Mouse (Mus musculus) neural tube, embryonic 15.5 days (tissue): ENCODE measurements around the gene Ikbke. TPM values are rescaled to one million over a fixed set of nuclear protein-coding genes. Genes with fewer than 3 reads are reported as not detected.

Source experiments
- ATAC-seq: fragments of 200-750 bp; cut with Nextera tagmentation; 2 replicates; pipeline ENCODE4 v1.8.0; 2017; ENCODE audit warnings: mild to moderate bottlenecking, moderate TSS enrichment, moderate library complexity; ENCODE audit not compliant: low FRiP score
- H3K27ac ChIP-seq: fragments of 300-500 bp; sonication (generic); replicated peaks from 2 replicates; pipeline ENCODE4 v1.5.1; 2015; ENCODE audit warnings: mild to moderate bottlenecking, inconsistent platforms
- H3K27me3 ChIP-seq: fragments of 300-500 bp; sonication (generic); replicated peaks from 2 replicates; pipeline ENCODE4 v1.6.1; 2015; ENCODE audit warnings: inconsistent platforms
- H3K36me3 ChIP-seq: fragments of 300-500 bp; sonication (generic); 2 replicates; pipeline ENCODE4 v1.6.1; 2015; ENCODE audit warnings: inconsistent platforms
- H3K4me1 ChIP-seq: fragments of 300-500 bp; sonication (generic); 2 replicates; pipeline ENCODE4 v1.6.1; 2015; ENCODE audit warnings: inconsistent platforms
- H3K4me2 ChIP-seq: fragments of 300-500 bp; sonication (generic); 2 replicates; pipeline ENCODE4 v1.6.1; 2015; ENCODE audit warnings: inconsistent platforms, mild to moderate bottlenecking, moderate library complexity
- H3K4me3 ChIP-seq: fragments of 300-500 bp; sonication (generic); replicated peaks from 2 replicates; pipeline ENCODE4 v1.5.1; 2015; ENCODE audit warnings: mild to moderate bottlenecking, inconsistent platforms
- H3K9ac ChIP-seq: fragments of 300-500 bp; sonication (generic); replicated peaks from 2 replicates; pipeline ENCODE4 v1.6.1; 2015; ENCODE audit warnings: mild to moderate bottlenecking, inconsistent platforms
- H3K9me3 ChIP-seq: fragments of 300-500 bp; sonication (generic); replicated peaks from 2 replicates; pipeline ENCODE4 v1.6.1; 2016; ENCODE audit warnings: inconsistent platforms
- WGBS: fragments of 180-500 bp; shearing (Covaris S2); methylation state at CpG from one replicate; pipeline ENCODE4 v1.1.7; 2015; ENCODE audit warnings: mixed read lengths; 5-methylcytosine and 5-hydroxymethylcytosine counted together
- polyA plus RNA-seq: library from polyadenylated mRNA; unstranded; fragments of >200 nt; fragmentation: Nextera tagmentation; extraction: Ambion mirVana; gene quantifications from 2 replicates; pipeline ENCODE4 v1.2.1, GENCODE M21; 2015

Gene Ikbke
- polyA plus RNA-seq, 1 experiment from 2014 or later: 0.88 TPM

GRCm38 (mm10) chr1:131228659-131229058 is 50.7 kb downstream of the Ikbke start:
- ATAC-seq: no peak
- no peaks in the 10 kb centered on the region for H3K36me3 ChIP-seq
- WGBS: 90% methylated on average over 5 of the region's 5 CpGs

DNA sequence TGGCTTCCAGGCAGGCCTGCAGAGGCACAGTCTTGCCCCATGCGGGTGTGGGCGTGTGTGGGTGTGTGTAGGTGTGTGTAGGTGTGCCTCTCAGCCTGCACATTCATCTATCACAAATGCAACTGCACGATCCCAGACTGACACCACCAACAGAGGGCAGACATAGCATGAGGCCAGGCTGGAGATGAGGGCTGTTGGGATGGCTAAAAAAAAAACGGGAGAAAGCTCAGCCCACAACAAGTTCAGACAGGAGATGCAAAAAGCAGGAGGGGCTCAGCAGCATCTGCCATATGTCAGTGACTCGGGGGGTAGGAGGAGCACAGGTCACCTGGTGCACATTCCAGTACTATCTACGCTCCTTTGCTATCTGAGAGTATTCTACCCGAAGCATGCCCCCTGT is 51.2 kb downstream of the Ikbke start:
- H3K9me3 ChIP-seq: no peaks in the 10 kb centered on the region
- ATAC-seq: no peak
- no peaks in the 10 kb centered on the region for H3K36me3 ChIP-seq
- no peaks in the 10 kb centered on the region for H3K27me3 ChIP-seq
- no peak overlapping the region for H3K27ac ChIP-seq
- no peak overlapping the region for H3K4me3 ChIP-seq
- H3K9ac ChIP-seq: no peak overlapping the region
- no peak overlapping the region for H3K4me2 ChIP-seq
- WGBS: 69% methylated on average over 7 of the region's 7 CpGs
- peaks cover 4% of the 10 kb centered on the region; the same call in 1 of the 2 replicates for H3K4me1 ChIP-seq

More at GRCm38 (mm10) chr1:131228659-131229058, 50.7 kb downstream of the Ikbke start:
- Histone ChIP-seq H3K4me1 (peaks cover 4% of the 10 kb centered on the region; the same call in 1 of the 2 replicates), H3K27ac (no peak overlapping the region), H3K4me2 (no peak overlapping the region), H3K9ac (no peak overlapping the region), H3K4me3 (no peak overlapping the region), H3K9me3 (no peaks in the 10 kb centered on the region), H3K27me3 (no peaks in the 10 kb centered on the region)

DNA sequence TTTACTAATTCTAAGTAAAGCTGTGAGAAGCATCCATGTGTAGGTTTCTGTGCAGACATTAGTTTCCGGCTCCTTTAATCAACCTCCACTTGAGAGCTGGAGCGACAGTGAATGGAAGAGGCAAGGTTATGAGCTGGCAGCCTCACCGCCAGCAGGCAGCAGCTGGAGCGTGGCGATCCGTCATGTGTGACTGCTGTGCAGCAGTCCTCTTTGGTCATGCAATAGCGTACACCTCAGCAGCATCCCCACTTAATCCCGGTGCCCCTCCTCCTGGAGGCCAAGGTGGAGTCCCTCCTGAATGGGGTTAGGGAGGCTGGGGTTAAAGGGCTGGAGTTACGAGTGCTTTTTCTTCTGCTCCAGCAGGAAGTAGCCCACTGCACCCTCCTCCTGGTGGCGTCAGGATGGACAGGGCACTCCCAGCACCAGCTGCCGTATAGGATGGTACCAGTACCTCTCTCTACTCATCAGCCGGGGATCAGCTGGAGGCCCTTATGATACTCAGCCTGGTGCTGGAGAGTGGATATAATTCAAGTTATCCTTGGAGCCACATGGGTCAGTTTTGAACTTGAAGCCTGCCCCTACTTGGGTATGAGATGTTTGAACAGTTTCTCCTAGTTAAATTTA is 54.4 kb downstream of the Ikbke start:
- H3K9ac ChIP-seq: no peak overlapping the region
- H3K4me1 ChIP-seq: peaks cover 4% of the 10 kb centered on the region; the same call in 1 of the 2 replicates
- no peak overlapping the region for H3K4me2 ChIP-seq
- no peak overlapping the region for H3K4me3 ChIP-seq
- no peaks in the 10 kb centered on the region for H3K9me3 ChIP-seq
- H3K27ac ChIP-seq: no peak overlapping the region
- ATAC-seq: no peak
- no peaks in the 10 kb centered on the region for H3K36me3 ChIP-seq
- 56% methylated on average over 12 of the region's 12 CpGs for WGBS
- H3K27me3 ChIP-seq: no peaks in the 10 kb centered on the region

DNA sequence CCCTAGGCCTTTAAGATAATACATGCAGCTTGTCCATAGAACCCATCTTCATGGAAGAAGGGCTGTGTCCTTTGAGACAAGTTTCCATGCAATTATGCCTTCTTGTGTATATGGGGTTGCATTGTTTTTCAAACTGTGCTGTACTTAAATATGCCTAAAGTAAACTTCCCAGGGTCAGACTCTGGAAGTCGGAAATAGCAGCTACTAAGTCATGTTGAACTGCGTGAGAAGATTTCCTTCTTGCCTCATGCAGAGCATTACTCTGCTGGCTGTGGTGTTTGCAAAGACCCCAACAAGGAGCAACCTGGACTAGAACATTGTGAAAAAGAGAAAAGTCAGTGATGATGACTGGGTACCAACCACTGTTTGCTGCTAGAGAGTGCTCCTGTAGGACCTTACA is 56.1 kb downstream of the Ikbke start:
- Histone ChIP-seq H3K36me3 (no peaks in the 10 kb centered on the region), H3K4me2 (no peak overlapping the region), H3K9me3 (no peaks in the 10 kb centered on the region), H3K27ac (no peak overlapping the region), H3K27me3 (no peaks in the 10 kb centered on the region), H3K4me1 (peaks cover 4% of the 10 kb centered on the region; the same call in 1 of the 2 replicates), H3K9ac (no peak overlapping the region), H3K4me3 (no peak overlapping the region)
- WGBS: 88% methylated on average over 2 of the region's 2 CpGs
- ATAC-seq: no peak

- H3K9ac ChIP-seq: no peak overlapping the region
- no peaks in the 10 kb centered on the region for H3K27me3 ChIP-seq
- no peak overlapping the region for H3K4me3 ChIP-seq
- ATAC-seq: no peak
- H3K27ac ChIP-seq: no peak overlapping the region
- no peaks in the 10 kb centered on the region for H3K9me3 ChIP-seq
- H3K4me2 ChIP-seq: no peak overlapping the region
- no peaks in the 10 kb centered on the region for H3K36me3 ChIP-seq
- H3K4me1 ChIP-seq: peaks cover 4% of the 10 kb centered on the region; the same call in 1 of the 2 replicates
- WGBS: 92% methylated on average over 13 of the region's 13 CpGs
Observed at GRCm38 (mm10) chr1:131221822-131222590, 57.4 kb downstream of the Ikbke start.

- H3K36me3 ChIP-seq: no peaks in the 10 kb centered on the region
- no peak for ATAC-seq
- no peaks in the 10 kb centered on the region for H3K27me3 ChIP-seq
- no peak overlapping the region for H3K27ac ChIP-seq
- H3K4me1 ChIP-seq: no peaks in the 10 kb centered on the region
- H3K9me3 ChIP-seq: no peaks in the 10 kb centered on the region
- H3K4me3 ChIP-seq: no peak overlapping the region
- H3K9ac ChIP-seq: no peak overlapping the region
- WGBS: 93% methylated on average over 11 of the region's 11 CpGs
- no peak overlapping the region for H3K4me2 ChIP-seq
Observed at GRCm38 (mm10) chr1:131218933-131219332, 60.5 kb downstream of the Ikbke start.

- H3K4me1 ChIP-seq: no peaks in the 10 kb centered on the region
- 82% methylated on average over 6 of the region's 6 CpGs for WGBS
- no peaks in the 10 kb centered on the region for H3K27me3 ChIP-seq
- no peak for ATAC-seq
- no peak overlapping the region for H3K27ac ChIP-seq
- H3K9ac ChIP-seq: no peak overlapping the region
- H3K4me3 ChIP-seq: no peak overlapping the region
- H3K9me3 ChIP-seq: no peaks in the 10 kb centered on the region
- H3K36me3 ChIP-seq: no peaks in the 10 kb centered on the region
- H3K4me2 ChIP-seq: no peak overlapping the region
Observed at GRCm38 (mm10) chr1:131213361-131213760, 66.0 kb downstream of the Ikbke start.

DNA sequence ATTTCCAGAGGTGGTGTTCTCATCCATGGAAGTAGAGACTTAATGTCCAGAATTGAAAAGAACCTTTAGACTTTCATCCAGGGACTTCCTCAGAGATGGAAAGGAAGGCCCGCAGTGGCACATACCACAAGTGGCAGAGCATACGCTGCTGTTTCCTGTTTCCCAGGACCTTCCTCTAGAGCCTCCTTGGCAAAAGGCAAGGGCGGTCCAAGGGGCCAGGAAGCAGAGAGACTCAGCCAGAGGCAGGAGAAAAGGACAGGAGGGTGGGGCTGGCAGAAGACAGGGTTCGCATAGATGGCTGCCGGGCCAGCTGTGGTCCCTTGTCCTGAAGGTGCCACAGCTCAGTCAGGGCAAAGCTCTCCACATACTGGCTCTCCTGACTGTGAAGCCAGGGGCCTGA is 66.5 kb downstream of the Ikbke start:
- Histone ChIP-seq H3K9me3 (no peaks in the 10 kb centered on the region), H3K9ac (no peak overlapping the region), H3K27me3 (no peaks in the 10 kb centered on the region; the same call in 1 of the 2 replicates), H3K4me2 (no peak overlapping the region), H3K4me1 (no peaks in the 10 kb centered on the region), H3K36me3 (no peaks in the 10 kb centered on the region), H3K4me3 (no peak overlapping the region), H3K27ac (no peak overlapping the region)
- WGBS: 84% methylated on average over 5 of the region's 5 CpGs
- ATAC-seq: no peak

DNA sequence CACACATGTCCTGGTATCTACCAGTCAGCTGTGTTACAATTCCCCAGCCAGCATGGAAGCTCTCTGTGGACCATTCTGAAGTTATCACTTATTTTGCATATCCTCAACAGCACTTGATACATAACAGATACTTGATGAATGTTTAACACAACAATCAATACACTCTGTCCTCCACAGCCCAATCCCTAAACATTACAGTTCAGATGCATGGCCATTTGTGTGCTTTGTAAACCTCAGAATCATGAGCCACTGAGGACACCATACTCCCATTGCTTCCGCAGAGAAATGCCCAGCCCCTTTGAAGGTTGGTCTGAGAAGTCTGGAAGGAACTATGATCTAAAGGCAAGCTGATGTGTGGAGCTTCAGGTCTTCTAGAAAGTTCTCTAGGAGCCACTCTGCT is 67.8 kb downstream of the Ikbke start:
- Histone ChIP-seq H3K9me3 (no peaks in the 10 kb centered on the region), H3K4me1 (no peaks in the 10 kb centered on the region), H3K4me2 (no peak overlapping the region), H3K36me3 (no peaks in the 10 kb centered on the region), H3K4me3 (no peak overlapping the region), H3K27ac (no peak overlapping the region), H3K27me3 (no peaks in the 10 kb centered on the region; the same call in 1 of the 2 replicates), H3K9ac (no peak overlapping the region)
- ATAC-seq: no peak
- 87% methylated on average over 1 of the region's 1 CpGs for WGBS

- H3K4me1 ChIP-seq: no peaks in the 10 kb centered on the region
- no peaks in the 10 kb centered on the region; the same call in 1 of the 2 replicates for H3K27me3 ChIP-seq
- WGBS: 64% methylated on average over 8 of the region's 8 CpGs
- no peak overlapping the region for H3K27ac ChIP-seq
- H3K9me3 ChIP-seq: no peaks in the 10 kb centered on the region
- no peak overlapping the region for H3K9ac ChIP-seq
- no peak overlapping the region for H3K4me2 ChIP-seq
- H3K36me3 ChIP-seq: no peaks in the 10 kb centered on the region
- no peak overlapping the region for H3K4me3 ChIP-seq
- ATAC-seq: no peak
Observed at GRCm38 (mm10) chr1:131209971-131210426, 69.4 kb downstream of the Ikbke start.

DNA sequence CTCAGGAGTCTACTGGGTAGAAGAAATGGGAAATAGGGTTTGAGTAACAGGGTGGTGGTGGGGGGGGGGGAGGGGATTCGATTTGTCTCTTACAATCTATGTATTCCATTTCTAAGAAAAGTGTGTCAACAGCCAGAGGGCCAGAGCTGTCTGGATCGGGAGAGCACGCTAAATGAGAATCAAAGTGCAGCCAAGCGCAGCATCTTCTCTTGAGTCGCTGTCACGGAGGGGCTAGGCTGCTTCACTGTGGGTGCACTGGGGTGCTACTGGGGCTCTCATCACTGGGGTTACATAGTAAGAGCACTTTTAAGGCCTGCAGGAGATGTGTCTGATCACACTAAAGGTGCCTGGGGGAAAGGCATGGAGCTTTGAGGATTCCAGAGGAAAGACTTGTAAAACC is 70.6 kb downstream of the Ikbke start:
- Histone ChIP-seq H3K9me3 (no peaks in the 10 kb centered on the region), H3K9ac (no peak overlapping the region), H3K27me3 (no peaks in the 10 kb centered on the region; the same call in 1 of the 2 replicates), H3K4me3 (no peak overlapping the region), H3K36me3 (no peaks in the 10 kb centered on the region), H3K4me2 (no peak overlapping the region), H3K27ac (no peak overlapping the region), H3K4me1 (no peaks in the 10 kb centered on the region)
- no peak for ATAC-seq
- 66% methylated on average over 6 of the region's 6 CpGs for WGBS

- ATAC-seq: no peak
- H3K9ac ChIP-seq: no peak overlapping the region
- H3K36me3 ChIP-seq: no peaks in the 10 kb centered on the region
- H3K27me3 ChIP-seq: no peaks in the 10 kb centered on the region; the same call in 1 of the 2 replicates
- H3K4me3 ChIP-seq: no peak overlapping the region
- H3K4me1 ChIP-seq: no peaks in the 10 kb centered on the region
- no peak overlapping the region for H3K4me2 ChIP-seq
- H3K9me3 ChIP-seq: no peaks in the 10 kb centered on the region
- H3K27ac ChIP-seq: no peak overlapping the region
- WGBS: 93% methylated on average over 5 of the region's 5 CpGs
Observed at GRCm38 (mm10) chr1:131208081-131208480, 71.3 kb downstream of the Ikbke start.
